Mouse (Mus musculus) ES-Bruce4 (cell line): ENCODE data around the gene Mpp2. TPM values are rescaled to one million over a fixed set of nuclear protein-coding genes. Genes with fewer than 3 reads are reported as not detected.

Experiments used
- H3K27ac ChIP-seq: 2 replicates; pipeline ENCODE4 v1.5.1; 2012; ENCODE audit warnings: low read length, inconsistent platforms; ENCODE audit not compliant: insufficient read depth
- H3K27me3 ChIP-seq: 2 replicates; pipeline ENCODE4 v1.6.1; 2012; ENCODE audit warnings: mild to moderate bottlenecking, low read length, inconsistent platforms; ENCODE audit not compliant: control insufficient read depth, poor library complexity, insufficient read depth, severe bottlenecking
- H3K36me3 ChIP-seq: 2 replicates; pipeline ENCODE4 v1.6.1; 2012; ENCODE audit warnings: inconsistent platforms, mild to moderate bottlenecking, low read length, moderate library complexity; ENCODE audit not compliant: control insufficient read depth, poor library complexity, insufficient read depth, severe bottlenecking
- H3K4me1 ChIP-seq: one replicate; pipeline ENCODE4 v1.8.1; 2011; ENCODE audit warnings: low read length; ENCODE audit not compliant: control insufficient read depth, insufficient read depth
- H3K4me3 ChIP-seq: 2 replicates; pipeline ENCODE4 v1.5.1; 2011; ENCODE audit warnings: low read depth, mild to moderate bottlenecking, low read length
- H3K9ac ChIP-seq: 2 replicates; pipeline ENCODE4 v1.6.1; 2012; ENCODE audit warnings: low read depth, mild to moderate bottlenecking, inconsistent platforms; ENCODE audit not compliant: poor library complexity, severe bottlenecking
- H3K9me3 ChIP-seq: replicated peaks from 2 replicates; pipeline ENCODE4 v1.6.1; 2012; ENCODE audit warnings: mild to moderate bottlenecking, low read length, inconsistent platforms; ENCODE audit not compliant: control insufficient read depth, poor library complexity, insufficient read depth, severe bottlenecking
- CTCF ChIP-seq: IDR thresholded peaks from one replicate; pipeline ENCODE4 v1.8.1; 2011; ENCODE audit warnings: low read depth, low read length
- EP300 ChIP-seq: IDR thresholded peaks from 2 replicates; pipeline ENCODE4 v1.6.1; 2011; ENCODE audit warnings: low read depth, low read length; ENCODE audit not compliant: insufficient read depth
- POLR2A ChIP-seq: IDR thresholded peaks from one replicate; pipeline ENCODE4 v1.8.1; 2011; ENCODE audit warnings: low read length; ENCODE audit not compliant: insufficient read depth
- polyA plus RNA-seq: library from polyadenylated mRNA; stranded (reverse); fragments of >200 nt; gene quantifications from 2 replicates; pipeline ENCODE4 v1.2.4, GENCODE M21; 2011; ENCODE audit warnings: low read depth; ENCODE audit not compliant: missing spikeins, insufficient read depth, insufficient read length

The Mpp2 gene
- polyA plus RNA-seq, 1 experiment: 3.6 TPM

GRCm38 (mm10) chr11:102111576-102111975, 23.3 kb upstream of the Mpp2 start:
- Histone ChIP-seq H3K4me3 (no peak overlapping the region), H3K9me3 (no peaks in the 10 kb centered on the region), H3K9ac (no peak overlapping the region), H3K36me3 (no peaks in the 10 kb centered on the region), H3K27me3 (no peaks in the 10 kb centered on the region), H3K27ac (no peak overlapping the region), H3K4me1 (no peaks in the 10 kb centered on the region)
- no peak for TF ChIP-seq EP300
- TF ChIP-seq CTCF: no peak
- no peak for TF ChIP-seq POLR2A

- Histone ChIP-seq H3K9me3 (no peaks in the 10 kb centered on the region), H3K36me3 (no peaks in the 10 kb centered on the region), H3K9ac (0 out of 2 replicates have a peak within 1 kb of the TSS, but pooled peaks have one; percentile 15), H3K4me1 (no peaks in the 10 kb centered on the region), H3K27me3 (no peaks in the 10 kb centered on the region), H3K27ac (no peak within 1 kb of the TSS), H3K4me3 (peak within 1 kb of the TSS; percentile 37)
- TF ChIP-seq EP300 (no peak), CTCF (no peak), POLR2A (no peak)
These were observed 19.4 kb upstream of the Mpp2 start, which contains the start of gene Pyy for GRCm38 (mm10) chr11:102107732-102108131. TSS of gene Pyy (minus strand) at chr11:102107832.

GRCm38 (mm10) chr11:102106911-102107310, 18.6 kb upstream of the Mpp2 start:
- H3K4me3 ChIP-seq: peak overlapping the region; percentile 37
- H3K9ac ChIP-seq: 0 out of 2 replicates have a peak overlapping the region, but pooled peaks have one; percentile 15
- H3K27ac ChIP-seq: no peak overlapping the region
- H3K27me3 ChIP-seq: no peaks in the 10 kb centered on the region
- H3K36me3 ChIP-seq: no peaks in the 10 kb centered on the region
- H3K9me3 ChIP-seq: no peaks in the 10 kb centered on the region
- H3K4me1 ChIP-seq: no peaks in the 10 kb centered on the region
- TF ChIP-seq CTCF (no peak), EP300 (no peak), POLR2A (no peak)

GRCm38 (mm10) chr11:102102485-102103258, 14.4 kb upstream of the Mpp2 start:
- no peak for TF ChIP-seq POLR2A
- TF ChIP-seq EP300: no peak
- TF ChIP-seq CTCF: peak; percentile 73
- Histone ChIP-seq H3K4me1 (no peaks in the 10 kb centered on the region), H3K9me3 (no peaks in the 10 kb centered on the region), H3K27ac (no peak overlapping the region), H3K27me3 (no peaks in the 10 kb centered on the region), H3K36me3 (no peaks in the 10 kb centered on the region), H3K4me3 (no peak overlapping the region), H3K9ac (no peak overlapping the region)

GRCm38 (mm10) chr11:102101219-102101618, 12.9 kb upstream of the Mpp2 start, which contains the start of gene Ppy:
TSS of gene Ppy (minus strand) at chr11:102101319.
- Histone ChIP-seq H3K9ac (no peak within 1 kb of the TSS), H3K4me3 (no peak within 1 kb of the TSS), H3K36me3 (no peaks in the 10 kb centered on the region), H3K27ac (no peak within 1 kb of the TSS), H3K4me1 (peaks cover 1% of the 10 kb centered on the region), H3K27me3 (no peaks in the 10 kb centered on the region), H3K9me3 (no peaks in the 10 kb centered on the region)
- TF ChIP-seq POLR2A: no peak
- no peak for TF ChIP-seq EP300
- TF ChIP-seq CTCF: no peak

- Histone ChIP-seq H3K27me3 (no peaks in the 10 kb centered on the region), H3K9ac (peak overlapping the region; percentile 28), H3K9me3 (no peaks in the 10 kb centered on the region), H3K27ac (no peak overlapping the region), H3K4me1 (peaks cover 2% of the 10 kb centered on the region), H3K36me3 (no peaks in the 10 kb centered on the region), H3K4me3 (peak overlapping the region; percentile 47)
- TF ChIP-seq POLR2A: no peak
- TF ChIP-seq CTCF: peak; percentile 60
- peak; percentile 37; the same call in 1 of the 2 replicates for TF ChIP-seq EP300
These were observed 8.6 kb upstream of the Mpp2 start for GRCm38 (mm10) chr11:102096887-102097391.
